Mouse (Mus musculus): ENCODE data around the gene Olfr522. TPM values are rescaled to one million over a fixed set of nuclear protein-coding genes. Genes with fewer than 3 reads are reported as not detected.
A peak's percentile ranks its signal among the peaks of the same experiment; 100 is the strongest.
"Not testable (repeated sequence)": the region's sequence is repeated elsewhere in the genome, so short reads cannot be mapped to it uniquely, and the experiment has no call there.

The Olfr522 gene
- polyA plus RNA-seq, 1 experiment from 2014 or later, result not detected

- Histone ChIP-seq H3K4me3 (peak overlapping the region; percentile 40), H3K27ac (peak overlapping the region; percentile 58; the same call in 1 of the 2 replicates), H3K36me3 (replicated peaks) (0 out of 2 replicates have a peak, but pooled peaks cover 2% of the 10 kb centered on the region), H3K4me1 (peaks cover 24% of the 10 kb centered on the region), H3K9me3 (no peaks in the 10 kb centered on the region), H3K27me3 (ENCODE audit: poor library complexity, severe bottlenecking) (peaks cover 65% of the 10 kb centered on the region)
- 13% methylated on average over 28 of the region's 28 CpGs for WGBS
- DNase-seq (ENCODE audit: extremely low spot score, low spot score), result peak; percentile 27
Observed at GRCm38 (mm10) chr7:140153383-140153782, 11.2 kb downstream of the Olfr522 start.

- Histone ChIP-seq H3K27me3 (ENCODE audit: poor library complexity, severe bottlenecking) (no peaks in the 10 kb centered on the region), H3K4me3 (no peak overlapping the region), H3K36me3 (replicated peaks) (peaks cover 9% of the 10 kb centered on the region), H3K4me1 (no peaks in the 10 kb centered on the region), H3K9me3 (no peaks in the 10 kb centered on the region), H3K27ac (no peak overlapping the region)
- DNase-seq (ENCODE audit: extremely low spot score, low spot score), result no peak
- WGBS, result 88% methylated on average over 4 of the region's 4 CpGs
Observed at GRCm38 (mm10) chr7:140144550-140144949, 20.0 kb downstream of the Olfr522 start.

GRCm38 (mm10) chr7:140141350-140141749 is 23.2 kb downstream of the Olfr522 start:
- 8% methylated on average over 14 of the region's 14 CpGs for WGBS
- peak; percentile 46 for DNase-seq (ENCODE audit: extremely low spot score, low spot score)
- H3K27me3 ChIP-seq (ENCODE audit: poor library complexity, severe bottlenecking), result no peaks in the 10 kb centered on the region
- H3K9me3 ChIP-seq, result no peaks in the 10 kb centered on the region
- H3K36me3 ChIP-seq (replicated peaks), result peaks cover 2% of the 10 kb centered on the region; the same call in 1 of the 2 replicates
- no peak overlapping the region for H3K4me3 ChIP-seq
- H3K27ac ChIP-seq, result no peak overlapping the region
- peaks cover 9% of the 10 kb centered on the region for H3K4me1 ChIP-seq

- Histone ChIP-seq H3K36me3 (replicated peaks) (0 out of 2 replicates have a peak, but pooled peaks cover 2% of the 10 kb centered on the region), H3K9me3 (no peaks in the 10 kb centered on the region), H3K4me1 (peaks cover 9% of the 10 kb centered on the region), H3K4me3 (peak overlapping the region; percentile 92), H3K27me3 (ENCODE audit: poor library complexity, severe bottlenecking) (no peaks in the 10 kb centered on the region), H3K27ac (peak overlapping the region; percentile 93)
- DNase-seq (ENCODE audit: extremely low spot score, low spot score), result no peak
- 2% methylated on average over 8 of the region's 8 CpGs for WGBS
Observed at GRCm38 (mm10) chr7:140138021-140138310, 26.6 kb downstream of the Olfr522 start.

DNA sequence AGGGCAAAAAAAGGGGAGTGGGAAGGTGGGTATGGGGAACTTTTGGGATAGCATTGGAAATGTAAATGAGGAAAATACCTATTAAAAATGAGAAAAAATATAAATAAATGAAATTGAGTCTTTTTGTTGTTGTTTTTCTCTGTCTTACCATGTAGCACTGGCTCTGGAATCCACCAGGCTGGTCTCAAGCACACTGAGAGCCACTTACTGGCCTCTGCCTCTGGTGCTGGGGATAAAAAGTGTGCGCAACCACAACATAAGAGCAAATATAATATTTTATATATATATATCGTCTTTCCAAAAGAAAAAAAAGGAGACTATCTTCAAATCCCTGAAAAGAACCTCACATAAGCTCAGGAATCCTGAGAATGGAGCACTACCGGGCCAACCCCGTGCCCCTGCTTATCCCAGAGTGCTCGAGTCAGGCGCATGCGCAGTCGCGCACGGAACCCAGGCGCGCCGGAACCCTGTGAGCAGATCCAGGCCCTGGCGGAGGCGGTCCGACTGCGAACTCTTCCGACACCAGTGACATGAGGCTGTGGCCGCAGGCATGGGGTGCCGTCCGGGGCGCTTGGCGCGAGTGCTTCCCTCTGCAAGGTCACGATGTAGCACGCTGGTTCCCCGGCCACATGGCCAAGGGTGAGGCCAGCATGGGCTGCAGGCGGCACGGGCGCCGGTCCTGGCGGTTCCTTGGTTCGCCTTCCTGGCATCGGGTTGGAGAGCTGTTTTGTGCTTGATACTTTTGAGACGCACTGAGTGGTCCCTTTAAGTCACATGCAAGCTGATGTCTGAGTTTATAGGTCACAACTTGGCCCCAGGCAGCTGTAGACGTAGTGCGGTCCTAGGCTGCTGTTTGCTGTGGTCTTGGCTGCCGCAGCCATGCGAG is 27.2 kb downstream of the Olfr522 start, which contains the start of gene Mtg1:
Mtg1 (plus strand) TSS at position 430 of the 886 bp plus-strand sequence.
- H3K27ac ChIP-seq, result peak within 1 kb of the TSS; percentile 93
- WGBS, result 2% methylated on average over 39 of the region's 39 CpGs
- H3K36me3 ChIP-seq (replicated peaks), result 0 out of 2 replicates have a peak, but pooled peaks cover 2% of the 10 kb centered on the region

GRCm38 (mm10) chr7:140135106-140135770 is 29.3 kb downstream of the Olfr522 start:
- no peak overlapping the region for H3K27ac ChIP-seq
- DNase-seq (ENCODE audit: extremely low spot score, low spot score), result no peak
- H3K4me3 ChIP-seq, result no peak overlapping the region
- peaks cover 9% of the 10 kb centered on the region for H3K4me1 ChIP-seq
- WGBS, result 90% methylated on average over 5 of the region's 5 CpGs
- H3K36me3 ChIP-seq (replicated peaks), result peaks cover 10% of the 10 kb centered on the region
- no peaks in the 10 kb centered on the region for H3K27me3 ChIP-seq (ENCODE audit: poor library complexity, severe bottlenecking)
- no peaks in the 10 kb centered on the region for H3K9me3 ChIP-seq

More for the DNA sequence above, 27.2 kb downstream of the Olfr522 start, which contains the start of gene Mtg1:
- Histone ChIP-seq H3K27me3 (ENCODE audit: poor library complexity, severe bottlenecking) (no peaks in the 10 kb centered on the region), H3K4me1 (peaks cover 9% of the 10 kb centered on the region), H3K4me3 (peak within 1 kb of the TSS; percentile 92), H3K9me3 (no peaks in the 10 kb centered on the region)
- peak; percentile 94 for DNase-seq (ENCODE audit: extremely low spot score, low spot score)

DNA sequence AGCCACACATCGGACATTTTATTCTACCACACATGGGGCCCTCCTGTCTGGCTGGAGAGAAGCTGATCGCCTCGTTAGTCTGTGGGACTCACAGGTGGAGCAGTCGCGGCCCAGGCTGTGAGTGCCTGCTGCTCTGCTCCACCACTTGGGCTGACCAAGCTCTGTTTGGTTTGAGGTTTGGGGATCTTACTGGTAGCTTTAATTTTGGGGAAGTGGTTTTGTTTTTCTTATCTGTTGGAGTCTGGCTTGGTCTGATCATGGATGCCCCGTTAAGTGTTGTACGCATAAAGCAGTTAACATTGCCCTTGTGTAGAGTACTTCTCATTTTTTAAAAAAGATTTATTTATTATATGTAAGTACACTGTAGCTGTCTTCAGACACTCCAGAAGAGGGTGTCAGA is 30.5 kb downstream of the Olfr522 start:
- peaks cover 20% of the 10 kb centered on the region for H3K36me3 ChIP-seq (replicated peaks)
- H3K9me3 ChIP-seq; H3K27me3 ChIP-seq (ENCODE audit: poor library complexity, severe bottlenecking); H3K4me1 ChIP-seq; H3K4me3 ChIP-seq; H3K27ac ChIP-seq; DNase-seq (ENCODE audit: extremely low spot score, low spot score): not testable (repeated sequence)
- 94% methylated on average over 7 of the region's 7 CpGs for WGBS

- H3K4me3 ChIP-seq; H3K27me3 ChIP-seq (ENCODE audit: poor library complexity, severe bottlenecking); H3K9me3 ChIP-seq; DNase-seq (ENCODE audit: extremely low spot score, low spot score); H3K4me1 ChIP-seq; H3K27ac ChIP-seq: not testable (repeated sequence)
- WGBS, result 95% methylated on average over 7 of the region's 7 CpGs
- peaks cover 20% of the 10 kb centered on the region for H3K36me3 ChIP-seq (replicated peaks)
Observed at GRCm38 (mm10) chr7:140132184-140132583, 32.4 kb downstream of the Olfr522 start.

DNA sequence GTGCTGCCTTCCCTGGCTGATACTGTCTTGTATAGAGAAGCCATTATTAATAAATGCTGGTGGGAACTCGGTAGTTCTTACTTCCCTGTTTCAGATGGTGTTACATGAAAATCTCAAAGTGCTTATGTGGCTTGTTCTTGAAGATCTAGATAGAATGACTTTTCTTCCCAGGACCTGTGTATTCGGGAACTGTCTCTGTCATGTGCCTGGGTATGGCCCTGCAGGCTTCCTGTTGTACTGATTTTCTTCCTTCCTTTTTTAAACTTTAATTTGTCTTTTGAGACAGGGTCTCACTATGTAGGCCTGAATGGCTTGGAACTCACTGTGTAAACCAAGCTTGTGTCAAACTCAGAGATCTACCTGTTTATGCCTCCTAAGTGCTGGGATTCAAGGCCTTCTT is 36.7 kb downstream of the Olfr522 start:
- DNase-seq (ENCODE audit: extremely low spot score, low spot score), result no peak
- H3K4me3 ChIP-seq, result no peak overlapping the region
- H3K27me3 ChIP-seq (ENCODE audit: poor library complexity, severe bottlenecking), result peaks cover 9% of the 10 kb centered on the region; the same call in 1 of the 2 replicates
- H3K4me1 ChIP-seq, result peaks cover 20% of the 10 kb centered on the region
- H3K36me3 ChIP-seq (replicated peaks), result peaks cover 18% of the 10 kb centered on the region
- H3K9me3 ChIP-seq, result no peaks in the 10 kb centered on the region
- 85% methylated on average over 2 of the region's 2 CpGs for WGBS
- H3K27ac ChIP-seq, result no peak overlapping the region

- H3K4me3 ChIP-seq, result peak overlapping the region; percentile 0; the same call in 1 of the 2 replicates
- 91% methylated on average over 3 of the region's 3 CpGs for WGBS
Observed at GRCm38 (mm10) chr7:140126934-140127333, 37.6 kb downstream of the Olfr522 start.

DNA sequence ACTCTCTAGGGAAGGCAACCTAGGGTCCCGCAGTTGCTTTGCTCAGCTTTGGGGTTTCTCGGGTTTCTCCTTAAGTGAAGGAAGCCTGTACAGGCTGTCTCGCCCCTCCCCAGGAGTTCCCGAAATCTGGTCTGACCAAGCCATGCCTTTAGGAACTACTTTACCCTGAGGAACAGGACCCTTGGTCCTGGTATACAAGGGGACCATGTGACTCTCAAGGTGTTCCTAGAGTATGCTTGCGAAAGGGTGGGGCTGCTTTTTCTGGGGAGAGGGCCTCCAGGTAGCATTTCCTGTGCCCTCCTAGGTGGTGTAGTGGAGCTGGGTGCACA is 38.6 kb downstream of the Olfr522 start:
- H3K4me3 ChIP-seq, result peak overlapping the region; percentile 74
- H3K27me3 ChIP-seq (ENCODE audit: poor library complexity, severe bottlenecking), result peaks cover 9% of the 10 kb centered on the region; the same call in 1 of the 2 replicates
- H3K36me3 ChIP-seq (replicated peaks), result peaks cover 15% of the 10 kb centered on the region
- 3% methylated on average over 5 of the region's 5 CpGs for WGBS
- peak overlapping the region; percentile 91 for H3K27ac ChIP-seq
- no peak for DNase-seq (ENCODE audit: extremely low spot score, low spot score)
- H3K4me1 ChIP-seq, result peaks cover 20% of the 10 kb centered on the region
- no peaks in the 10 kb centered on the region for H3K9me3 ChIP-seq

More at GRCm38 (mm10) chr7:140126934-140127333, 37.6 kb downstream of the Olfr522 start:
- DNase-seq (ENCODE audit: extremely low spot score, low spot score), result no peak
- Histone ChIP-seq H3K27me3 (ENCODE audit: poor library complexity, severe bottlenecking) (peaks cover 9% of the 10 kb centered on the region; the same call in 1 of the 2 replicates), H3K27ac (no peak overlapping the region), H3K36me3 (replicated peaks) (peaks cover 18% of the 10 kb centered on the region), H3K9me3 (no peaks in the 10 kb centered on the region), H3K4me1 (peaks cover 20% of the 10 kb centered on the region)

GRCm38 (mm10) chr7:140125278-140126021 is 39.1 kb downstream of the Olfr522 start:
- Histone ChIP-seq H3K27me3 (ENCODE audit: poor library complexity, severe bottlenecking) (peaks cover 9% of the 10 kb centered on the region; the same call in 1 of the 2 replicates), H3K9me3 (no peaks in the 10 kb centered on the region), H3K4me1 (peaks cover 20% of the 10 kb centered on the region), H3K27ac (peak overlapping the region; percentile 91), H3K4me3 (peak overlapping the region; percentile 74), H3K36me3 (replicated peaks) (peaks cover 13% of the 10 kb centered on the region)
- 2% methylated on average over 40 of the region's 40 CpGs for WGBS
- peak; percentile 96 for DNase-seq (ENCODE audit: extremely low spot score, low spot score)

Measured in forebrain, embryonic 10.5 days (tissue).